Mouse (Mus musculus) left cerebral cortex, postnatal 36 days (tissue): ENCODE data around the gene Unc5a. TPM values are rescaled to one million over a fixed set of nuclear protein-coding genes. Genes with fewer than 3 reads are reported as not detected.

Experiments
- DNase-seq, 2 experiments: peaks; one replicate each; pipeline ENCODE4 v3.0.0; 2021 to 2022; ENCODE audit warnings: low spot score in 2 of 2, mixed read lengths in 1 of 2
- intact Hi-C: fragments of 180-260 bp; cut with DNase I; formaldehyde crosslinking; loops from one replicate; pipeline ENCODE4 v1.15.1; 2025
- total RNA-seq, 2 experiments: library from RNA; stranded (reverse); gene quantifications; 2 replicates each; pipeline ENCODE4 v1.2.3; 2021

Unc5a gene
- total RNA-seq, 2 experiments from 2014 or later, result 96.3 to 101 TPM

DNA sequence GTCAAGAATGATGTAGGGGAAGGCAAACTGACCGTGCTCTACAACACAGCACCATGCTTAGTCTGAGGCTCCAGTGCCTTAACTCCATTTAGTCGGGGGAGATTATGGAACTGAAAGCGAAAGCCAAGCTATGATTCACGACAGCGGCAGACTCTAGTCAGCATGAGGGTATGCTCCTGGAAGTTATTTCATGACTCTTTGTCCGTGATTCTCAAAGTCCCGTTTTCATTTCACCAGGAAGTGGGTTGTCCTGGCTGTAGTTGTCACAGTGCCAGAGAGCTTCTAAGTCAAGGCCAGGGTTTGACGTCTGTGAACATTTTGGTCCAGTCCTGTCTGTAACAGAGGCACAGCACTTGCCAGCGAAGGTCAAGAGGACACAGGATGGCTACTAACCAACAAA is 73.5 kb downstream of the Unc5a start:
- intact Hi-C loops, result no loop called here
- no peak for DNase-seq

DNA sequence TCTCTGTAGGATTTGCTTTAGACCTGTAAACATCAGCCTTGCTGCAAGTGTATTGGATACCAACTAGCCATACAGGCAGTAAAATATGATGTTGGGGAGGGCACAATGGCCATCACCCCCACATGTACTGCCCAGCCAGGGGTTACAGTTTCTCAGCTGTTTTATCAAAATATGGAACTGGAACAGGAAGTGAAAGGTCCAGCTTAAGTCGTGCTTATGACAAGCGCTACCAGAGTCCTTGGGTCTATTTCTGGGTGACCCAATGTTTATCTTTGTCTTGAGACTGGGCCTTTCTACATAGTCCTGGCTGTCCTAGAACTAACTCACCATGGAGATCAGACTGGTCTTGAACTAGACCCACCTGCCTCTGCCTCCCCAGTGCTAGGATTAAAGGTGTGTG is 75.0 kb downstream of the Unc5a start:
- intact Hi-C loops, result no loop called here
- DNase-seq, result no peak

DNA sequence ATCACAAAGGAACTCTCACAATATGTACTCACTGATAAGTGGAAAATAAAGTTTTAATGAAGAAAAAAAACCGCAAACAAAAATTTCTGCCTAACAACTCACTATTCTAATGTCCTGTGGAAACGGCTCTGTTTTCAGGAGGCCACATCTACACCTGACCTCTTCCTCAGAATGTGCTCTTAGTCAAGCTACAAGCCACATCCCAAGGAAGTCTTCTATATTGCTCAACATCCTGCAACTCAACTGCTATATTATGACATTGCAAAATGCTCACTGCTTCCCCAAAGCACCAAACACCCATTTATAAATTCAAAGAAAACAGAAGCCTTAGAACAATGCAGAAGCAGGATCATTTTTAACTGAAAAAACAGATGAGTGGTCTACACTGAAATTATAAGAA is 90.8 kb downstream of the Unc5a start:
- intact Hi-C loops, result no loop called here
- no peak for DNase-seq

DNA sequence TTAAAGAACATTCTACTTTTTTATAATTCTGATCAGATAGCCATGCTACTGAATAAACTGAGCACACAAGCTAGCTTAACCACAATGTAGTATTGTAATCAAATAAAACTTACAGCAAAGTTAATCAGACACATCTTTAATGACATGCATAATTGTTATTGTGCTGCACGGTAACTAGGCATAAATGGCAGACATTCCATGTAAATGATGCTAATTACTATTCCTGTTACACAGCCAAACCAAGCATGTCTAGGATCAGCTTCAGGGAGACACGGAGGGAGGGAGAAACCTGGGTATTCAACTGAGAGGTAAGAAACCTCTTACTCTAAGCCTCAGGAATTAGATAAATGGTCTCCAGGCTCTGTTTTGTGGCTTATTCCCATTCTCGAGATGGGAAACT is 98.5 kb downstream of the Unc5a start:
- no peak for DNase-seq

More for the DNA sequence above, 98.5 kb downstream of the Unc5a start:
- intact Hi-C loops, result loop anchor here (5.0 kb wide), 1 partner anchor 35 kb away; no protein-coding TSS in a partner anchor

Other genes starting within 250 kb of the Unc5a start
- under 1 TPM; 0.27 TPM for gene Cdhr2, start 247.9 kb upstream of the Unc5a start, total RNA-seq
- 100 to 1,000 TPM; 127 to 128 TPM for gene Gprin1, start 199.5 kb upstream of the Unc5a start, total RNA-seq
- 1,000 to 10,000 TPM in 1 of 2 experiments, 100 to 1,000 TPM in 1; 882 to 1,002 TPM for gene Sncb, start 182.8 kb upstream of the Unc5a start, total RNA-seq
- gene Eif4e1b, start 165.4 kb upstream of the Unc5a start, total RNA-seq, result not detected
- gene Tspan17, start 160.0 kb upstream of the Unc5a start, total RNA-seq, result 10 to 100 TPM; 76.5 to 86.1 TPM
- gene Hk3, start 72.0 kb downstream of the Unc5a start, total RNA-seq, result 1 to 10 TPM; 1.1 to 1.7 TPM
- 10 to 100 TPM; 16.6 to 22.2 TPM for gene Uimc1, start 150.9 kb downstream of the Unc5a start, total RNA-seq
- gene Zfp346, start 155.9 kb downstream of the Unc5a start, total RNA-seq, result 10 to 100 TPM; 39.0 to 47.3 TPM
- not detected for gene Gm17617, start 184.1 kb downstream of the Unc5a start, total RNA-seq
- gene Fgfr4, start 203.2 kb downstream of the Unc5a start, total RNA-seq, result under 1 TPM; 0.18 to 0.30 TPM